Mouse (Mus musculus) fat pad, adult 2 months (tissue): ENCODE data around the gene Ush2a.

ENCODE experiments used
- DNase-seq: peaks from one replicate; pipeline ENCODE4 v3.0.0-alpha.2; 2011; ENCODE audit warnings: low read depth, low spot score; ENCODE audit errors: extremely low read depth

Ush2a gene

GRCm38 (mm10) chr1:188755031-188755430, 493.2 kb downstream of the Ush2a start:
- no peak for DNase-seq

- DNase-seq = no peak
Measured at GRCm38 (mm10) chr1:188760515-188760914, 498.7 kb downstream of the Ush2a start.

- DNase-seq = no peak
Measured at GRCm38 (mm10) chr1:188762463-188762862, 500.6 kb downstream of the Ush2a start.

DNA sequence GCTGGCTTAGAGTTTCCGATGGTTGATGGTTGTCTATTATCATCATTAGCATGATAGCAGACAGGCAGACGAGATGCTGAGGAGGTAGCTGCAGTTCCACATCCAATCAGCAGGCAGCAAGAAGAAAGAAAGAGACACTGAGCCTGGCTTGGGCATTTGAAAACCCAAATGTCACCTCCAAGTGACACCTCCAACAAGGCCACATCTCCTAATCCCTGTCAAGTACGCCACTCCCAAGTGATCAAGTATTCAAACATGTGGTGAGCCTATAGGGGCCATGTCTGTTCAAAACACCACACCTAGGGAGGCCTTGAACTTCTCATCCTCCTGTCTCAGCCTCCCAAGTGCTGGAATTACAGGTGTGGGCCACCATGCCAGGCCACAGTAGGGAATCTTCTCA, 501.9 kb downstream of the Ush2a start:
- no peak for DNase-seq

GRCm38 (mm10) chr1:188770828-188771227, 509.0 kb downstream of the Ush2a start:
- no peak for DNase-seq

GRCm38 (mm10) chr1:188772516-188773229, 510.9 kb downstream of the Ush2a start:
- no peak for DNase-seq

- DNase-seq = no peak
Measured at GRCm38 (mm10) chr1:188773631-188774030, 511.8 kb downstream of the Ush2a start.

- no peak for DNase-seq
Measured at GRCm38 (mm10) chr1:188777556-188778161, 515.8 kb downstream of the Ush2a start.

- DNase-seq = no peak
Measured at GRCm38 (mm10) chr1:188785056-188785455, 523.2 kb downstream of the Ush2a start.

GRCm38 (mm10) chr1:188805069-188805468, 543.2 kb downstream of the Ush2a start:
- no peak for DNase-seq

DNA sequence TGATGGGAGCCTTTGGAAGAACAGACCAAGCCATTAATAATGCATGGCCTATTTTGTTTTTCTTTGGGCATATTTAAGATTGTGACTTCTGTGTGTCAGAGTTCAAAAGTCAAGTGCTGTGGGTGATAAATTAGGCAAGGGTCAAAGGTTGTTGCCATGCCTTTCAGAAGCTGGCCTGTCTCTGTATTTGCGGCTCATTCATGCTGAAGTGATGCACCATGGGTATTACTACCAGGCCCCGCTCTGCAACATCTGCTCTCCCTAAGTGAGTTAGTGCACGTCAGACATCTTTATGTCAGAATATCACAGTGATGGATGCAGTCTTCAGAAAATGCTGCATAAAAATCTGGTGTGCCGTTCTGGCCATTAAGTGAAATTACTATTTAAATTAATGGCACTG, 544.0 kb downstream of the Ush2a start:
- DNase-seq = no peak

GRCm38 (mm10) chr1:188810631-188811030, 548.8 kb downstream of the Ush2a start:
- DNase-seq = no peak

GRCm38 (mm10) chr1:188815072-188815471, 553.2 kb downstream of the Ush2a start:
- no peak for DNase-seq

- DNase-seq = no peak
Measured at GRCm38 (mm10) chr1:188824195-188824594, 562.4 kb downstream of the Ush2a start.

DNA sequence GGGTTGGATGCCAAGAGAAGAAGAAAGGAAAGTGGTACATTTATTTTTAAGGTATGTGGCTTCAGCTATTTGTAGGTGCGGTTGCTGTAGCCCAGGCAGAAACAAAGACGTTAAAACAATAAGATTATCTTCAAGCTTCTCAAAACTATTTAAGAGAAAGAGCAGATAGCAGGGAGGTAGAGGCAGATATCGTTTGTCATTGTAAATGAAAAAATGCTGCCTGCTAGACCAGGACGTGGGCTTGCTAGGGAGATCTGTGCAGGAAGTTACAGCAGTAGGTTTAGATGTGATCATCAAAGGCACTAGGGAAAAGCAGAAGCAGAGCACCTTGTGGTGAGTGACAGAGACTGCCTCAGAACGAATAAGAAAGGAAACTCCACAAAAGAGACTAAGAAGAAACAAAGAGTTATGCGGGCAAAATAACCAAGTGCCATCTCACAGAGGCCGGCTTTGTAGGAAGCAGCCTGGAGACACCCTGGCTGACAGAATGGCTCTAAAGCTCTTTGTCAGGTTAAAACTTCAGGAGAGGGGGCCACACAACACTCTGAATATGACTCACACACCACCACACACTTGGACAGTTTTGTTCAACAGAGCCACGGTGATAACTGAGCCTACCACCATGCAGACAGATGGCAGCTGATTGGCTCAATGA, 563.2 kb downstream of the Ush2a start:
- no peak for DNase-seq

DNA sequence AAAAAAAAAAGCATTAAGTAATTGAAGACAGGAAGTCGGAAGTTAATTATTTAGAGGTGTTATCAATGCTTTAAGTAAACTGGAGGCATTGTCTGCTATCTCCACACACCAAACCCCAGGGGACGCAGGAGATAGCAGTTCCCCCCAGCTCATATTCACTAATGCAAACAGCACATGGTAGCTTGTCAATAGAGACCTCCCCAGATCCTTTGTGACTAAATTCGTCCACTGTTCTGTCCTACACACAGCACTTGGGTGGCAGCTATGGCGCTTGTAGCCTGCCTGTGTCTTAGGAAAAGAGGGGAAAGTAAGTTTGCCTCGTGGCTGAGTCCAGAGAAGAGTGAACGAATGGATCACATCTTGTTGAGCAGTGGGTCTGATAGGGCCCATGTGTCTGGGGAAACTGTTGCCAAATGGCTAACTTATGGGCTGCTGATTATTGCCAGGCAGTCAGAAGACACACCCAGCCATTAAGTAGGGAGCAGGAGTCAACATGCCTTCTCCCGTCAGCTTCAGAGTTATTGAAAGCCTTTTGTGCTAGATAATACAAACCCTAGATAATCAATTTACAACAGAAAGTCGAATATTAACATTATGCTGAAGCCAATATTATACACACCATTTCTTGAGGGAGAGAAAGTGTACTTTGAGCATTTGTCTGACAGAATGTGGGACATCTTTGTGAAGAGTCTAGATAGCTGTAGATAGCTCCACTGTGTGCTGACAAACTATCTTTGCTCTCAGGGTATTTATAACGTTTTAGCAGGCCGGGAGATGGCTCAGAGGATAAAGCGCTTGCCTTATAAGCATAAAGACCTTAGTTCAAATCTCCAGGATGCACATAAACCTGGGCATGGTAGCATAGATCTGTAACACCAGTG, 568.9 kb downstream of the Ush2a start:
- DNase-seq = no peak

DNA sequence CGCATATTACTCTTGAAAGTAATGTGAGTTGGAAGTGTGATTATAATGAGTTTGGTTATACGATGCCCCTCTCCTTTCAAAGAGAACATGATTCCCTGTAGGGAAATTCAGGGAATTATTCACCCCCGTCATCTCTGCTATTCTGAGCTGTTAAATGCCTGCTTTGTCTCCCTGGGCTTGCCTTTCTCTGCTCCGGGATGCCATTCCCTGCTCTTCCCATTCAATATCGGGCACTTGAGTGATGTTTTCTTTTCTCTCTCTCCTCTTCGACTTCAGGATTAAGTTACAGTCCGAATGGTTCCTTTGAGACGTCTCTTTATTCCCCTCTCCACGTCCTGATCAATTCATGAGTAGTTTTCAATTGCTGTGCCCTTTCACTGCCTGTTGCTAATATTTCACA, 572.1 kb downstream of the Ush2a start:
- DNase-seq = no peak

DNA sequence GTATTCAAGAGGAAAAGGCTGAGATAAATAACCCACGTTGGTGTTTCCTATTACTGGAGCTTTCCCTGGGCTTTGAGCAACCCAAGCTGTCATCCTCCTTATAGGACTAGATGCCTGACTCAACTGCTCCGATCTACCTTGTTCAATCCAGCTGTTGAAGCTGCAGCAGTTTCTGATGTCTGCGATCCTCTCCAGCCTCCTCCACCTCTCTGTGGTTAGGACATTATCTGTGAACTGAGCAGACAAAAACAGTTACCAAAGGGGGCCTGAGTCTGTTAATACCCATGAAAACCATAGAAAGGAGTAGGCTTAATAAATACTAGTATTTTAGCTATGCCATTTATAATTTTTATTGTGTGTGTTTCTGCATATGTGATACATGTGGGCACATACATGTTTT, 572.9 kb downstream of the Ush2a start:
- DNase-seq = no peak

GRCm38 (mm10) chr1:188837613-188838295, 575.9 kb downstream of the Ush2a start:
- DNase-seq = no peak

GRCm38 (mm10) chr1:188847242-188847641, 585.4 kb downstream of the Ush2a start:
- no peak for DNase-seq

GRCm38 (mm10) chr1:188852776-188853175, 591.0 kb downstream of the Ush2a start:
- DNase-seq = no peak
